Mouse (Mus musculus) forebrain, embryonic 11.5 days (tissue): ENCODE results near the gene Tmem127. TPM values are rescaled to one million over a fixed set of nuclear protein-coding genes. Genes with fewer than 3 reads are reported as not detected.
"Not testable (repeated sequence)": the region's sequence is repeated elsewhere in the genome, so short reads cannot be mapped to it uniquely, and the experiment has no call there.

Experiments used
- ATAC-seq: fragments of 200-750 bp; cut with Nextera tagmentation; replicated peaks from 2 replicates; pipeline ENCODE4 v1.8.0; 2017; ENCODE audit warnings: moderate TSS enrichment; ENCODE audit not compliant: low FRiP score
- DNase-seq: peaks from one replicate; pipeline ENCODE4 v3.0.0-alpha.2; 2017; ENCODE audit warnings: low spot score
- H3K27ac ChIP-seq: fragments of 300-500 bp; sonication (generic); 2 replicates; pipeline ENCODE4 v1.5.1; 2014; ENCODE audit warnings: low read depth, low read length
- H3K27me3 ChIP-seq: fragments of 300-500 bp; sonication (generic); 2 replicates; pipeline ENCODE4 v1.6.1; 2014; ENCODE audit warnings: mild to moderate bottlenecking, low read length, mixed read lengths; ENCODE audit not compliant: control insufficient read depth, insufficient read depth
- H3K36me3 ChIP-seq: fragments of 300-500 bp; sonication (generic); 2 replicates; pipeline ENCODE4 v1.6.1; 2014; ENCODE audit warnings: mild to moderate bottlenecking, low read length, moderate library complexity, mixed read lengths; ENCODE audit not compliant: control insufficient read depth, insufficient read depth
- H3K4me1 ChIP-seq: fragments of 300-500 bp; sonication (generic); replicated peaks from 2 replicates; pipeline ENCODE4 v1.6.1; 2014; ENCODE audit warnings: low read length, mixed read lengths; ENCODE audit not compliant: control insufficient read depth, insufficient read depth
- H3K4me2 ChIP-seq: fragments of 300-500 bp; sonication (generic); 2 replicates; pipeline ENCODE4 v1.6.1; 2014; ENCODE audit warnings: low read depth, mild to moderate bottlenecking, low read length, moderate library complexity, mixed read lengths; ENCODE audit not compliant: severe bottlenecking
- H3K4me3 ChIP-seq: fragments of 300-500 bp; sonication (generic); 2 replicates; pipeline ENCODE4 v1.5.1; 2014; ENCODE audit warnings: low read depth, low read length
- H3K9ac ChIP-seq: fragments of 300-500 bp; sonication (generic); 2 replicates; pipeline ENCODE4 v1.6.1; 2014; ENCODE audit warnings: low read length
- H3K9me3 ChIP-seq: fragments of 300-500 bp; sonication (generic); 2 replicates; pipeline ENCODE4 v1.6.1; 2016; ENCODE audit warnings: low read length, mixed read lengths; ENCODE audit not compliant: control insufficient read depth
- WGBS: fragments of 180-500 bp; shearing (Covaris S2); extraction: QIAGEN DNeasy Blood & Tissue Kit; methylation state at CpG from one replicate; pipeline ENCODE4 v1.1.7; 2014; 5-methylcytosine and 5-hydroxymethylcytosine counted together
- polyA plus RNA-seq: library from polyadenylated mRNA; unstranded; fragments of >200 nt; fragmentation: Nextera tagmentation; extraction: Ambion mirVana; gene quantifications from 2 replicates; pipeline ENCODE4 v1.2.1, GENCODE M21; 2014

The Tmem127 gene
- polyA plus RNA-seq, 1 experiment from 2014 or later: 23.0 TPM

GRCm38 (mm10) chr2:127300701-127301100 lies 53.0 kb downstream of the Tmem127 start:
- DNase-seq (no peak), ATAC-seq (no peak)
- Histone ChIP-seq H3K9ac (no peak overlapping the region), H3K9me3 (no peaks in the 10 kb centered on the region), H3K36me3 (peaks cover 12% of the 10 kb centered on the region), H3K27ac (no peak overlapping the region), H3K4me1 (no peaks in the 10 kb centered on the region), H3K4me3 (no peak overlapping the region), H3K27me3 (no peaks in the 10 kb centered on the region), H3K4me2 (no peak overlapping the region)
- 81% methylated on average over 3 of the region's 3 CpGs for WGBS

- H3K4me2 ChIP-seq: no peak overlapping the region
- peaks cover 8% of the 10 kb centered on the region for H3K36me3 ChIP-seq
- DNase-seq: no peak
Measured at GRCm38 (mm10) chr2:127301883-127302282, 54.2 kb downstream of the Tmem127 start.

GRCm38 (mm10) chr2:127304192-127304591 lies 56.5 kb downstream of the Tmem127 start:
- not testable (repeated sequence) for H3K9me3 ChIP-seq, DNase-seq, H3K36me3 ChIP-seq

More at GRCm38 (mm10) chr2:127301883-127302282, 54.2 kb downstream of the Tmem127 start:
- Histone ChIP-seq H3K9me3 (no peaks in the 10 kb centered on the region), H3K27ac (no peak overlapping the region), H3K4me1 (no peaks in the 10 kb centered on the region), H3K27me3 (no peaks in the 10 kb centered on the region), H3K4me3 (no peak overlapping the region), H3K9ac (no peak overlapping the region)
- 92% methylated on average over 3 of the region's 3 CpGs for WGBS
- no peak for ATAC-seq

GRCm38 (mm10) chr2:127304609-127305210 lies 57.0 kb downstream of the Tmem127 start:
- H3K27ac ChIP-seq: no peak overlapping the region
- H3K9me3 ChIP-seq: no peaks in the 10 kb centered on the region
- no peaks in the 10 kb centered on the region for H3K27me3 ChIP-seq
- no peak for ATAC-seq
- no peak for DNase-seq
- no peak overlapping the region for H3K9ac ChIP-seq
- H3K36me3 ChIP-seq: no peaks in the 10 kb centered on the region
- no peak overlapping the region for H3K4me3 ChIP-seq
- WGBS: 88% methylated on average over 3 of the region's 3 CpGs
- no peak overlapping the region for H3K4me2 ChIP-seq
- no peaks in the 10 kb centered on the region for H3K4me1 ChIP-seq

More at GRCm38 (mm10) chr2:127304192-127304591, 56.5 kb downstream of the Tmem127 start:
- H3K4me1 ChIP-seq, H3K4me3 ChIP-seq, H3K27ac ChIP-seq, H3K4me2 ChIP-seq, H3K9ac ChIP-seq, ATAC-seq, H3K27me3 ChIP-seq: not testable (repeated sequence)
- 95% methylated on average over 4 of the region's 4 CpGs for WGBS

- Histone ChIP-seq H3K36me3 (no peaks in the 10 kb centered on the region), H3K4me3 (no peak overlapping the region), H3K9ac (no peak overlapping the region), H3K27me3 (no peaks in the 10 kb centered on the region), H3K9me3 (no peaks in the 10 kb centered on the region), H3K4me1 (no peaks in the 10 kb centered on the region), H3K27ac (no peak overlapping the region), H3K4me2 (no peak overlapping the region)
- DNase-seq (no peak), ATAC-seq (no peak)
Measured at GRCm38 (mm10) chr2:127306123-127306522, 58.4 kb downstream of the Tmem127 start.

- WGBS: 40% methylated on average over 3 of the region's 3 CpGs
Measured at GRCm38 (mm10) chr2:127307179-127307578, 59.5 kb downstream of the Tmem127 start.

GRCm38 (mm10) chr2:127308660-127309059 lies 61.0 kb downstream of the Tmem127 start:
- Histone ChIP-seq H3K27ac (no peak overlapping the region), H3K9ac (no peak overlapping the region), H3K9me3 (no peaks in the 10 kb centered on the region), H3K4me3 (no peak overlapping the region), H3K4me2 (no peak overlapping the region), H3K27me3 (no peaks in the 10 kb centered on the region), H3K36me3 (no peaks in the 10 kb centered on the region), H3K4me1 (no peaks in the 10 kb centered on the region)
- WGBS: 91% methylated on average over 2 of the region's 2 CpGs
- ATAC-seq (no peak), DNase-seq (no peak)

More at GRCm38 (mm10) chr2:127307179-127307578, 59.5 kb downstream of the Tmem127 start:
- Histone ChIP-seq H3K9me3 (no peaks in the 10 kb centered on the region), H3K27ac (no peak overlapping the region), H3K4me1 (no peaks in the 10 kb centered on the region), H3K27me3 (no peaks in the 10 kb centered on the region), H3K4me2 (no peak overlapping the region), H3K9ac (no peak overlapping the region), H3K36me3 (no peaks in the 10 kb centered on the region), H3K4me3 (no peak overlapping the region)
- DNase-seq (no peak), ATAC-seq (no peak)

- 50% methylated on average over 2 of the region's 2 CpGs for WGBS
- Histone ChIP-seq H3K4me1 (no peaks in the 10 kb centered on the region), H3K36me3 (no peaks in the 10 kb centered on the region), H3K27ac (no peak overlapping the region), H3K4me3 (no peak overlapping the region), H3K9ac (no peak overlapping the region), H3K4me2 (no peak overlapping the region), H3K27me3 (no peaks in the 10 kb centered on the region), H3K9me3 (no peaks in the 10 kb centered on the region)
- DNase-seq (no peak), ATAC-seq (no peak)
Measured at GRCm38 (mm10) chr2:127310246-127310645, 62.5 kb downstream of the Tmem127 start.

- H3K9me3 ChIP-seq: no peaks in the 10 kb centered on the region
- H3K9ac ChIP-seq: no peak overlapping the region
- H3K27me3 ChIP-seq: no peaks in the 10 kb centered on the region
- H3K36me3 ChIP-seq: no peaks in the 10 kb centered on the region
- no peak overlapping the region for H3K4me2 ChIP-seq
- ATAC-seq (no peak), DNase-seq (peak; percentile 0)
- WGBS: 93% methylated on average over 7 of the region's 7 CpGs
- no peaks in the 10 kb centered on the region for H3K4me1 ChIP-seq
- no peak overlapping the region for H3K4me3 ChIP-seq
- H3K27ac ChIP-seq: no peak overlapping the region
Measured at GRCm38 (mm10) chr2:127310685-127311084, 63.0 kb downstream of the Tmem127 start.
